Mouse (Mus musculus) kidney, adult 2 months (tissue): ENCODE data around the gene BC030870.

Experiments
- CTCF ChIP-seq: fragments of 200-500 bp; conservative IDR thresholded peaks from 2 replicates; pipeline ENCODE4 v1.5.1; 2011; ENCODE audit warnings: low read depth, mild to moderate bottlenecking, control low read depth, low read length, moderate library complexity, mixed read lengths; ENCODE audit not compliant: insufficient read depth, insufficient read length
- POLR2A ChIP-seq: fragments of 200-500 bp; IDR thresholded peaks from one replicate; pipeline ENCODE4 v1.6.1; 2011; ENCODE audit warnings: low read depth, low read length, control low read depth

DNA sequence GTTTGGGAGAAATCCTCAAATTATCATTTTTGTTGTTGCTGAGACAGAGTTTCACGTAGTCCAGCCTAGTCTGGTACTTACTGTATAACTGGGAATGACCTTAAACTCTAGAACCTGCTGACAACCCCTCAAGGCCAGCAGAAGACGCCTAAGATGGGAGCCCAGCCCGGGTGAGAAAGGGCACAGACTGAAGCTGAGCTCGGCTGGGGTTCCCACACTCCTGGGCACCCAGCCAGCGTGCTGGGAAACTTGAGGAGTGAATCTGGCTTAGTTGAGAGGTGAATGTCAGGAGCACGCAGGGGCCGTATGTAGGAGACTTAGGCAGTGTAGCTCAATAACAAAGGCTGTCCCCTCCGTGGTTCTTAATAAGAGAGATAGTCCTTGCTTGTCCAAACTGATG, 41.7 kb downstream of the BC030870 start:
- TF ChIP-seq POLR2A = no peak
- TF ChIP-seq CTCF = no peak
